Mouse (Mus musculus) midbrain, embryonic 13.5 days (tissue): Measurements from ENCODE around the gene Irgm1. TPM values are rescaled to one million over a fixed set of nuclear protein-coding genes. Genes with fewer than 3 reads are reported as not detected.

Experiments
- ATAC-seq: fragments of 200-750 bp; cut with Nextera tagmentation; 2 replicates; pipeline ENCODE4 v1.8.0; 2017; ENCODE audit warnings: mild to moderate bottlenecking, moderate TSS enrichment, moderate library complexity
- H3K27ac ChIP-seq: fragments of 300-500 bp; sonication (generic); 2 replicates; pipeline ENCODE4 v1.5.1; 2015; ENCODE audit warnings: inconsistent platforms, mild to moderate bottlenecking, moderate library complexity
- H3K27me3 ChIP-seq: fragments of 300-500 bp; sonication (generic); 2 replicates; pipeline ENCODE4 v1.6.1; 2015; ENCODE audit warnings: mild to moderate bottlenecking, inconsistent platforms
- H3K36me3 ChIP-seq: fragments of 300-500 bp; sonication (generic); 2 replicates; pipeline ENCODE4 v1.6.1; 2015; ENCODE audit warnings: mild to moderate bottlenecking, inconsistent platforms
- H3K4me1 ChIP-seq: fragments of 300-500 bp; sonication (generic); replicated peaks from 2 replicates; pipeline ENCODE4 v1.6.1; 2015; ENCODE audit warnings: inconsistent platforms
- H3K4me2 ChIP-seq: fragments of 300-500 bp; sonication (generic); replicated peaks from 2 replicates; pipeline ENCODE4 v1.6.1; 2015; ENCODE audit warnings: moderate library complexity, mild to moderate bottlenecking, inconsistent platforms
- H3K4me3 ChIP-seq: fragments of 300-500 bp; sonication (generic); replicated peaks from 2 replicates; pipeline ENCODE4 v1.5.1; 2015; ENCODE audit warnings: mild to moderate bottlenecking, inconsistent platforms
- H3K9ac ChIP-seq: fragments of 300-500 bp; sonication (generic); replicated peaks from 2 replicates; pipeline ENCODE4 v1.6.1; 2015; ENCODE audit warnings: mild to moderate bottlenecking, inconsistent platforms
- H3K9me3 ChIP-seq: fragments of 300-500 bp; sonication (generic); 2 replicates; pipeline ENCODE4 v1.6.1; 2016; ENCODE audit warnings: mild to moderate bottlenecking, inconsistent platforms
- WGBS: fragments of 180-500 bp; shearing (Covaris S2); methylation state at CpG from one replicate; pipeline ENCODE4 v1.1.7; 2015; 5-methylcytosine and 5-hydroxymethylcytosine counted together
- polyA plus RNA-seq: library from polyadenylated mRNA; unstranded; fragments of >200 nt; fragmentation: Nextera tagmentation; extraction: Ambion mirVana; gene quantifications from 2 replicates; pipeline ENCODE4 v1.2.1, GENCODE M21; 2015

Irgm1 gene
- polyA plus RNA-seq, 1 experiment from 2014 or later, result 1.8 TPM

DNA sequence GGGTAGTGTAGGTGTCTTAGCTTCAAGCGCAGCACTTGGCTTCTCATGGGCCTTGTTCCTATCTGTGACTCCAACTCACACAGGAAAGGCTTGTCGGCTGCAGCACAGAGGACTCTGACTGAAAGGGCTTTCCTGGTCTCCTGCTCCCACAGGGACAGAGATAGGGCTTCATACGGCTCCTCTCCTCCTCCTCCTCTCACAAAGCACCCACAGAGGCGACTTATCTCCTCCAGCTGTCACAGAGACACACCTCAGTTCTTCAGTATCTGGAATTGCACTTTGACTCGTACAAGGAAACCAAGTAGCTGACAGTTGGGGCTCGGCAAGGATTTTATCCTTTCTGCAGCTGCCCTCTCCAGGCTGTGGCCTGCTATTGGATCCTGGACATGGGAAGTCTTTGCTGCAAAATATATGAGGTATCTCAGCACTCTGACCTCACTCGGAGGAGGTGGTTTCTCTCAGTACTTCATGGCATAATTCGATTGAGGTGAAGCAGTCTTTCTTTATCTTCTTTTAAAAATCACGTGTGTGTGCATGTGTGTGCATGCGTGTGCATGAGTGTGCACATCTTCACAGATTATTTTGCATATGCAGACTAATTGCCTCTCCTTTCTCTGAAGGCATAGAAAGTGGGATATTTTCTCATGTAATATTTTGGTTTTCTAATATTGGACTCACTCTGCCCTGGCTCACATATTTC lies 2.3 kb upstream of the Irgm1 start:
- WGBS, result 73% methylated on average over 10 of the region's 10 CpGs

DNA sequence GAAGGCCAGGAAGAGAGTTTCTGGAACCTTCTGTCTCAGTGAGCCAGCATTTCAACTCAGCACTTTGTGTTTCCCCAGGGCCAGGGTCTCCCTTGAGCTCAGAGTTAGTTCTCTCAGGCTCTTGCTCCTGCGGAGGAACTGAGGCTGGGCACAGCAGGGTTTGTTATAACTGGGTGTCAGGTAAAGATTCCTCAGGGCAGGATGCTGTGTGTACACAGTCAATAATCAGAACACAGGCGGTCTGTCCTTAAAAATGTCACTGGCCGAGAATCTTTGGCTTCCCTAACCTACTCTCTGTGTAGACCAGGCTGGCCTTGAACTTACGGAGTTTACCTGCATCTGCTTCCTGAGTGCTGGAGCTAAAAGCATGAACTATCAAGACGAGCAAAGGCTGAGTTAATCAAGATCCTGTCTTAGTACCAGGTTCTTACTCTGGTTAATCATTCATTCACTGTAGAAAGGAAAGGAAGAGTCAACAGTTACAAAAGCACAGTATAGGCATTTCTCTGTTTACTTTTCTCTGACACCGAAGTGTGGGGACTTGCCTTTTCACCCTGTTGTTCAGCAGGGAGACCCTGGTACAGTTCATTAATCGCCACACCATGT lies 1.3 kb upstream of the Irgm1 start:
- no peak overlapping the region for H3K4me3 ChIP-seq
- no peaks in the 10 kb centered on the region for H3K36me3 ChIP-seq
- 83% methylated on average over 7 of the region's 7 CpGs for WGBS
- H3K4me1 ChIP-seq, result peaks cover 16% of the 10 kb centered on the region
- no peak overlapping the region for H3K4me2 ChIP-seq
- peaks cover 20% of the 10 kb centered on the region for H3K27me3 ChIP-seq
- H3K27ac ChIP-seq, result no peak overlapping the region
- no peak for ATAC-seq
- no peak overlapping the region for H3K9ac ChIP-seq
- no peaks in the 10 kb centered on the region for H3K9me3 ChIP-seq

More for the DNA sequence above, 2.3 kb upstream of the Irgm1 start:
- no peak for ATAC-seq
- no peak overlapping the region for H3K9ac ChIP-seq
- peaks cover 16% of the 10 kb centered on the region for H3K4me1 ChIP-seq
- no peak overlapping the region for H3K4me3 ChIP-seq
- no peaks in the 10 kb centered on the region for H3K36me3 ChIP-seq
- no peak overlapping the region for H3K27ac ChIP-seq
- H3K27me3 ChIP-seq, result peaks cover 20% of the 10 kb centered on the region
- no peak overlapping the region for H3K4me2 ChIP-seq
- no peaks in the 10 kb centered on the region for H3K9me3 ChIP-seq

DNA sequence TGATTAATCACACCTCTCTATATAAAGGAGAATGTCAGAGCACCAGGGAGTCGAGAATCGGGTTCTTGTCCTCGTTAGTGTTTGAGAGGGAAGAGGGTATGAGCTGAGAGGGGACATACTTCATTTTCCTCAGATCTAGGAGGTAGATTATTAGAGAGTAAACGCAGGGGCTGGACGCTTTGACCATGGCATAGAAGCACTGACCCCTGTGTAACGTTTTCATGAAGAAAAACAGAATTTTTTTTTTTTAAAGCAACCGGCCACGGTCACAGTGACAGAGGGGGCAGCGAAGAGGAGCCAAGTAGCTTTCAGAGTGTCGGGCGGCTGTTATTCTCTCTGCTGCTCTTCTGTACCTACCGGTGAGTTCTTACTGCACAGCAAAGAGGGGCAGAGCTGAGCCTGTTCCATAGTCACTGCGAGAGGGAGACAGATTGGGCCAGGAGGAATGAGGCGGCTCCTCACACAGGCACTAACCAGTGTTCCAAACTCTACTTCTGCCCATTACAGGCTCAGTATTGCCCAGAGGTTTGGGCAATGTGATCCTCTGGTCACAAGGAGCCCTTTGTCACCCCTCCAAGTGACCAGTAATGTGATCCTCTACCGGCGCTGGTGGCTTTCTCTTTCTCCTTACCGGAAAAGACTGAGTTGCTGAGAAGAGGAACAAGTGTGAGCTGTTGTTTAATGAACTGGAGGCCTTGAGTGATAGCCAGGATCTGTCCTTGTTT lies 496 bp upstream of the Irgm1 start:
- no peaks in the 10 kb centered on the region for H3K36me3 ChIP-seq
- peak overlapping the region; percentile 67 for H3K4me2 ChIP-seq
- no peak for ATAC-seq
- H3K27ac ChIP-seq, result no peak overlapping the region
- peaks cover 16% of the 10 kb centered on the region for H3K4me1 ChIP-seq
- peak overlapping the region; percentile 38 for H3K4me3 ChIP-seq
- peaks cover 20% of the 10 kb centered on the region for H3K27me3 ChIP-seq
- H3K9ac ChIP-seq, result peak overlapping the region; percentile 53; the same call in 1 of the 2 replicates
- H3K9me3 ChIP-seq, result no peaks in the 10 kb centered on the region
- 8% methylated on average over 17 of the region's 17 CpGs for WGBS

DNA sequence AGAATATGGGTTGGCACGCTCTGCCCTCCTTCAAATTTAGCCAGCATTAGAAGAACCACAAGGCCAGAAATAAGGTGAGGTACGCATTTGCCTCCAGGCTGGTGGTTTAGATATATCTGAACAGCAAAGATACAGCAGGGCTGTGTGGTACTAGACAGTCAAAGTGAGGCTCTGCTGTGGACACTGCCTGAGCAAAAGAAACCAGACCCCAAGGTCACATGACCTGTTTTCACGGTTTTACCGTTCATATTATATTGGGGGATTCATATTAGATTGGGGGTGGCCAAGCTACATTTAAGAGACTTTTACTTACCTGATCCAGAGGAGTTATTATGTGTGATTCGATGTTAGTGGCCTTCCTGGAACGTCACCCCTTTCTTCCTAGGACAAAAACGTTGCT lies 702 bp downstream of the Irgm1 start:
- 44% methylated on average over 7 of the region's 7 CpGs for WGBS
- peak overlapping the region; percentile 53; the same call in 1 of the 2 replicates for H3K9ac ChIP-seq
- peak overlapping the region; percentile 38 for H3K4me3 ChIP-seq
- H3K4me2 ChIP-seq, result peak overlapping the region; percentile 67
- H3K36me3 ChIP-seq, result no peaks in the 10 kb centered on the region
- H3K27me3 ChIP-seq, result peaks cover 20% of the 10 kb centered on the region
- H3K4me1 ChIP-seq, result peaks cover 16% of the 10 kb centered on the region
- no peaks in the 10 kb centered on the region for H3K9me3 ChIP-seq
- no peak overlapping the region for H3K27ac ChIP-seq
- ATAC-seq, result 0 out of 2 replicates have a peak, but pooled peaks have one; percentile 31

DNA sequence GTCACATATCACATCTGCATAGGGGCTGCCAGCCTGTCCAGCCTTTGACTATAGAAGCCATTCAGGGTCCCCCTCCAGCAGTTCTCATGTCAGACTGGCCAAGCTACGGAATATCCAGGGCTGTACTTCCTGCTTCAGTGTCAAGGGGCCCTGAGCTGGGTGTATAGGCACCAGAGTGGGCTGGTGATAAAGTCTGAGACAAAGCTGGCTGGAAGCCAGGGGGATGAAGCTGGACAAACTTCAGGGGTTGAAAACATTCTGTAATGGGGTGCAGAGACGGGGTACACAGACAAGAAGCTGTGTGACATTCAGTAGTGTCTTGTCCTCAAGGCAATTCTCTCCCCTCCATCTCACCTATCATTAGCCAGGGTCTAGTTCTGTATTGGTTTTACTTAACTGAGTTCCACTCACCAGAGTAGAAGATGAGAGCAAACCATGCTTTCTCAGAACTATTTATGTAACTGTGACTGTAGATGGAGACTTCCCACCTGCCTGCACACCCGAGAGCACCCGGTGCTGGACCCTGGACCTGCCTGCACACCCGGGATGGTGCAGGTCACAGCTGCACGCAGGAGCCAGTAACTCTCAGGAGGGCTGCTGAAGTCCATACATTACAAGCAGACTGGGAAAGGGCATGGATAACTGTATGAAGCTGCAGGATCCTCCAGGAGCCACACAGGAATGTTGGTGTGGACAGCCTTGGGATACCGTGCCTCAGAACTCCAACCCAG lies 1.9 kb downstream of the Irgm1 start:
- Histone ChIP-seq H3K27ac (no peak overlapping the region), H3K27me3 (peaks cover 20% of the 10 kb centered on the region), H3K4me3 (no peak overlapping the region), H3K9ac (no peak overlapping the region), H3K4me1 (peaks cover 16% of the 10 kb centered on the region), H3K36me3 (no peaks in the 10 kb centered on the region), H3K9me3 (no peaks in the 10 kb centered on the region), H3K4me2 (no peak overlapping the region)
- no peak for ATAC-seq
- 82% methylated on average over 7 of the region's 7 CpGs for WGBS

DNA sequence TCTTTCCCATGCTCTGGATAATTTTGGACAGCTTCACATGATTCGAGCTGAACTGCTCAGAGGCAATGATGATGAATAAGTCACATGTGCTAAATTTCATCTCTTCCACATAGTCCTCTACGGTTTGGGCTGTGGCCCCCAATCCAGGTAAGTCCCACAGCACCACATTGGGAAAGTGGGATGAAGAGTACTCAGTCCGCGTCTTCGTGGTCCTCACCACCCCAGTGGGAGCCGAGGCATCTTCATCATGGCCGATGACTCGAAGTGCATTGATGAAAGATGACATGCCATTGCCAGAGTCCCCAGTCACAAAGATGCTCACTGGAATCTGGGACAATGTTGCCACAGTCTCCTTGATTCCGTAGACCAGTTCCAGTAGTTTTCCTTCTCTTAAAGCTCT lies 5.0 kb downstream of the Irgm1 start:
- no peaks in the 10 kb centered on the region for H3K36me3 ChIP-seq
- no peak overlapping the region for H3K27ac ChIP-seq
- H3K4me3 ChIP-seq, result no peak overlapping the region
- peaks cover 7% of the 10 kb centered on the region for H3K4me1 ChIP-seq
- WGBS, result 95% methylated on average over 9 of the region's 9 CpGs
- no peak overlapping the region for H3K4me2 ChIP-seq
- no peak for ATAC-seq
- H3K9me3 ChIP-seq, result no peaks in the 10 kb centered on the region
- H3K27me3 ChIP-seq, result peaks cover 4% of the 10 kb centered on the region; the same call in 1 of the 2 replicates
- no peak overlapping the region for H3K9ac ChIP-seq

DNA sequence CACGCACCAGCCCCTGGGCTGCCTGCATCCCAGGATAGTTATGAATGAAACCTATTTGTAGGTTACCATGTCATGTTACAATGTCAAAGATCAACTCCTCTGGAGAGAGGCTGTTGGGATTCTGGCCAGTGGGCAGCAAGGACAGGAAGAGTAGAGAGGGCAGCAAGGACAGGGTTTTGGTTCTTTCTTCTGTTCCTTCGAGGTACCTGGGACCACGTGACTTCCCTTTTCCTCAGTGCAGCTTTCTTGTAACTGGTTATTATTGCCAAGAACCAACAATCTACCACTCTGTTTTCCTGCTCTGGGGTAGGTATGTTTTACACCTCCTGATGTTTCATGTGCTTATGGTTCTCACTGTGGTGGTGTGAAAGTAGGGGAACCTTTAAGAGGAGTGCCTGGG lies 7.7 kb downstream of the Irgm1 start:
- Histone ChIP-seq H3K4me3 (no peak overlapping the region), H3K27ac (no peak overlapping the region), H3K9ac (no peak overlapping the region), H3K4me1 (peaks cover 1% of the 10 kb centered on the region; the same call in 1 of the 2 replicates), H3K9me3 (no peaks in the 10 kb centered on the region), H3K27me3 (peaks cover 14% of the 10 kb centered on the region), H3K4me2 (no peak overlapping the region), H3K36me3 (no peaks in the 10 kb centered on the region)
- no peak for ATAC-seq
- 88% methylated on average over 3 of the region's 3 CpGs for WGBS

DNA sequence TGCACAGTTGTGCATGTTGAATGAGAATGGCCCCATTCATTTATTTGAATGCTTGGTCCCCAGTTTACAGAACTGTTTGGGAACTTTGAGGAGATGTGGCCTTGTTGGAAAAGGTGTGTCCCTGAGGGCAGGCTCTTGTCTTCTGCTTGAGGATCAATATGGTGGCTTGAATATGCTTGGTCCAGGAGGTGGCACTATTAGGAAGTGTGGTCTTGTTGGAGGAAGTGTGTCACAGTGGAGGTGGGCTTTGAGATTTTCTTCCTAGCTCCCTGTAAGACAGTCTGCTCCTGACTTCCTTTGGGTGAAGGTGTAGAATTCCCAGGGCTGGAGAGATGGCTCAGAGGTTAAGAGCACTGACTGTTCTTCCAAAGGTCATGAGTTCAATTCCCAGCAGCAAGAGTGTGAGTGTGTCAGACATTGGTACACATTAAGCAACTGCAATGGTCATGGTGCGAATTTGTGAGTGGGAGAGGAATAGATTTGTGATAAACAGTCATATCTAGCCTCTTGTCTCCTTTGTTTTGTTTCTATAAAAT lies 8.6 kb downstream of the Irgm1 start:
- no peak for ATAC-seq
- Histone ChIP-seq H3K9me3 (no peaks in the 10 kb centered on the region), H3K27ac (no peak overlapping the region), H3K4me2 (no peak overlapping the region), H3K9ac (no peak overlapping the region), H3K36me3 (no peaks in the 10 kb centered on the region), H3K4me3 (no peak overlapping the region), H3K27me3 (peaks cover 14% of the 10 kb centered on the region), H3K4me1 (peaks cover 11% of the 10 kb centered on the region)
- 74% methylated on average over 1 of the region's 1 CpGs for WGBS

DNA sequence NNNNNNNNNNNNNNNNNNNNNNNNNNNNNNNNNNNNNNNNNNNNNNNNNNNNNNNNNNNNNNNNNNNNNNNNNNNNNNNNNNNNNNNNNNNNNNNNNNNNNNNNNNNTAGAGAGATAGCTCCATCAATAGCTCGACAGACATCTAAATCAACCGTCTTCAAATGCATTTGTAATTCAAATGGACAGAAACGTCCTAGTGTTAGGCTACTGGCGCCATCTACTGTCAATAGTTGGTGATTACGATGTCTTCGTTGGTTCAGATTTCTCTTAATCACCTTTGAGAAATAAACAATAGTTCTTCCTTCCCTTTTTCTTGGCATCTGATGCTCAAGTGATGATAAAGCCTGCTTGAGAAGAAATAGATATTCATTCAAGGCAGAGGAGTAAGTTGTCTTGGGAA lies 12.5 kb downstream of the Irgm1 start:
- no peak for ATAC-seq
- under 1% methylated on average over 6 of the region's 6 CpGs for WGBS
- no peaks in the 10 kb centered on the region for H3K36me3 ChIP-seq
- no peak overlapping the region for H3K27ac ChIP-seq
- H3K9ac ChIP-seq, result no peak overlapping the region; the same call in 1 of the 2 replicates
- H3K4me3 ChIP-seq, result peak overlapping the region; percentile 50
- H3K27me3 ChIP-seq, result peaks cover 16% of the 10 kb centered on the region
- peaks cover 33% of the 10 kb centered on the region for H3K4me1 ChIP-seq
- no peaks in the 10 kb centered on the region for H3K9me3 ChIP-seq
- H3K4me2 ChIP-seq, result peak overlapping the region; percentile 93

DNA sequence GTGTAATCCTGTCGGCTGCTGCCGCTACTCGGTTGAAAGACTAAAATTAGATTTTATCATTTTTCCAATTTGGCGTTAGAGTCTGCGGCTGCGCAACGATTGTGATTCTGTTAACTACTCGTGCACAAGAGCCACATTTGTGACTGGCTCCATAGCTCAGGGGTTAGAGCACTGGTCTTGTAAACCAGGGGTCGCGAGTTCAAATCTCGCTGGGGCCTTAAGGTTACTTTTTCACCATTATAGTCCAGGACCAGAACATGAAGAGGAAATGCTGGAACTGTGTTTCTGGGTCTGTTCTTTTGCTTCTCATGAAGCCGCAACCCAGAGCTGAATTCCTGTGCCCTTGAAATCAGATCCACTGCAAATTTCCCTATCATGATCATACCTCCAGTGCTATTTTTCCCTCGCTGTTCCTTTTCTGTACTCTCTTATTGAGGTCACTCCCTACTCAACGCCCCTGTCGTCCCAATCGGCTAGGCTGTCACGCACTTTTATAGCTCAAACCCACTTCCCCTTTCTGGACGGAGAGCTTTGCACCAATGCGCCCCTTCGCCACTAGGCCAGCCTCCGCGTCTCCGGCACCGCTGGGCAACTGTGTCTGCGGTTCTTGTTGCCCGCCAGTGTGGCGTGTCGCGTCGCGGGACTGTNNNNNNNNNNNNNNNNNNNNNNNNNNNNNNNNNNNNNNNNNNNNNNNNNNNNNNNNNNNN lies 17.9 kb downstream of the Irgm1 start:
- Histone ChIP-seq H3K9ac (peak overlapping the region; percentile 62), H3K27ac (no peak overlapping the region), H3K9me3 (no peaks in the 10 kb centered on the region), H3K4me3 (peak overlapping the region; percentile 50), H3K4me1 (peaks cover 42% of the 10 kb centered on the region), H3K27me3 (peaks cover 10% of the 10 kb centered on the region), H3K36me3 (no peaks in the 10 kb centered on the region), H3K4me2 (peak overlapping the region; percentile 93)
- WGBS, result under 1% methylated on average over 31 of the region's 31 CpGs
- ATAC-seq, result peak; percentile 70
